Mouse (Mus musculus) CH12.LX (cell line): ENCODE measurements at regions not wholly inside any gene's neighbourhood (a gene's known extent, or its start where the extent isn't known, plus 50 kb on each side); places are given as distances from the start of the nearest gene placed in this dataset.

Source experiments
- DNase-seq: peaks from one replicate; pipeline ENCODE4 v3.0.0-alpha.2; 2013; ENCODE audit errors: extremely low read depth
- H3K27ac ChIP-seq: 2 replicates; pipeline ENCODE4 v1.5.1; 2012; ENCODE audit warnings: low read depth, mild to moderate bottlenecking, control low read depth, moderate library complexity; ENCODE audit not compliant: insufficient read depth
- H3K27me3 ChIP-seq: replicated peaks from 2 replicates; pipeline ENCODE3; 2012; ENCODE audit warnings: inconsistent platforms
- H3K36me3 ChIP-seq, 2 experiments: replicated peaks in 1 of 2; 2 replicates each; pipeline versions ENCODE3 to v1.6.1; 2012; ENCODE audit warnings: inconsistent platforms in 1 of 2, low read length in 1 of 2, mild to moderate bottlenecking in 1 of 2, mixed read lengths in 1 of 2, moderate library complexity in 1 of 2; ENCODE audit not compliant: control insufficient read depth in 1 of 2, insufficient read depth in 1 of 2
- H3K4me1 ChIP-seq, 2 experiments: 2 replicates each; pipeline ENCODE4 v1.6.1; 2012; ENCODE audit warnings: inconsistent platforms in 1 of 2, moderate library complexity in 1 of 2; ENCODE audit not compliant: insufficient read depth in 2 of 2, control insufficient read depth in 1 of 2
- H3K4me2 ChIP-seq: 2 replicates; pipeline ENCODE4 v1.6.1; 2012; ENCODE audit warnings: low read depth, mild to moderate bottlenecking, control low read depth; ENCODE audit not compliant: poor library complexity, insufficient read depth, severe bottlenecking
- H3K4me3 ChIP-seq, 3 experiments: fragments of 150-350 bp in 1 of 3; sonication (generic) in 1 of 3; replicated peaks in 1 of 3; 2 replicates each; pipeline versions ENCODE3 to v1.5.1; 2011 to 2012; ENCODE audit warnings: low read depth in 2 of 3, low read length in 2 of 3, mild to moderate bottlenecking in 2 of 3, moderate library complexity in 2 of 3, control low read depth in 1 of 3, improper control_type of control experiment in 1 of 3, inconsistent platforms in 1 of 3, mixed read lengths in 1 of 3; ENCODE audit not compliant: poor library complexity in 1 of 3
- H3K79me2 ChIP-seq: replicated peaks from 2 replicates; pipeline ENCODE4 v1.6.1; 2012; ENCODE audit warnings: mild to moderate bottlenecking, moderate library complexity; ENCODE audit not compliant: control insufficient read depth, poor library complexity, insufficient read depth, severe bottlenecking; ENCODE audit errors: extremely low read depth
- H3K9ac ChIP-seq: 2 replicates; pipeline ENCODE4 v1.6.1; 2012; ENCODE audit warnings: low read depth, mild to moderate bottlenecking, control low read depth, moderate library complexity; ENCODE audit not compliant: insufficient read depth
- H3K9me3 ChIP-seq: replicated peaks from 2 replicates; pipeline ENCODE3; 2012; ENCODE audit warnings: low read length, inconsistent platforms, mixed read lengths
- CHD1 ChIP-seq: IDR thresholded peaks from 2 replicates; pipeline ENCODE4 v1.6.1; 2012; ENCODE audit warnings: low read depth, low read length, improper control_type of control experiment, inconsistent platforms
- CHD2 ChIP-seq: IDR thresholded peaks from 2 replicates; pipeline ENCODE4 v1.6.1; 2011; ENCODE audit warnings: low read length, improper control_type of control experiment
- CTCF ChIP-seq, 2 experiments: IDR thresholded peaks in 1 of 2; conservative IDR thresholded peaks in 1 of 2; 2 replicates each; pipeline ENCODE4 v1.5.1; 2011 to 2012; ENCODE audit warnings: low read depth in 2 of 2, low read length in 2 of 2, improper control_type of control experiment in 1 of 2, inconsistent platforms in 1 of 2, mild to moderate bottlenecking in 1 of 2, moderate library complexity in 1 of 2
- E2F4 ChIP-seq: IDR thresholded peaks from 2 replicates; pipeline ENCODE4 v1.6.1; 2011; ENCODE audit warnings: low read depth, low read length, improper control_type of control experiment; ENCODE audit not compliant: insufficient replicate concordance
- ELF1 ChIP-seq: IDR thresholded peaks from 2 replicates; pipeline ENCODE4 v1.6.1; 2014; ENCODE audit warnings: low read depth, mild to moderate bottlenecking, inconsistent platforms, low read length, improper control_type of control experiment
- EP300 ChIP-seq: IDR thresholded peaks from 2 replicates; pipeline ENCODE4 v1.6.1; 2011; ENCODE audit warnings: low read length, improper control_type of control experiment
- ETS1 ChIP-seq: conservative IDR thresholded peaks from 2 replicates; pipeline ENCODE4 v1.6.1; 2012; ENCODE audit warnings: low read depth, mild to moderate bottlenecking, inconsistent platforms, low read length, improper control_type of control experiment, moderate library complexity
- GABPA ChIP-seq: IDR thresholded peaks from 2 replicates; pipeline ENCODE4 v1.6.1; 2012; ENCODE audit warnings: low read depth, low read length, improper control_type of control experiment, inconsistent platforms; ENCODE audit not compliant: insufficient replicate concordance
- HCFC1 ChIP-seq: IDR thresholded peaks from 2 replicates; pipeline ENCODE4 v1.6.1; 2012; ENCODE audit warnings: low read depth, mild to moderate bottlenecking, inconsistent platforms, low read length, improper control_type of control experiment
- IRF4 ChIP-seq: IDR thresholded peaks from 2 replicates; pipeline ENCODE4 v1.6.1; 2014; ENCODE audit warnings: low read depth, mild to moderate bottlenecking, inconsistent platforms, low read length, improper control_type of control experiment
- JUND ChIP-seq: conservative IDR thresholded peaks from 2 replicates; pipeline ENCODE4 v1.6.1; 2011; ENCODE audit warnings: low read depth, low read length, improper control_type of control experiment
- KAT2A ChIP-seq: IDR thresholded peaks from 2 replicates; pipeline ENCODE4 v1.6.1; 2012; ENCODE audit warnings: low read length, improper control_type of control experiment, inconsistent platforms; ENCODE audit not compliant: insufficient replicate concordance
- MAFK ChIP-seq: IDR thresholded peaks from 2 replicates; pipeline ENCODE4 v1.6.1; 2011; ENCODE audit warnings: low read length, improper control_type of control experiment; ENCODE audit not compliant: insufficient replicate concordance
- MAX ChIP-seq: IDR thresholded peaks from 2 replicates; pipeline ENCODE4 v1.6.1; 2011; ENCODE audit warnings: low read length, improper control_type of control experiment
- MAZ ChIP-seq: IDR thresholded peaks from 2 replicates; pipeline ENCODE4 v1.6.1; 2012; ENCODE audit warnings: low read depth, mild to moderate bottlenecking, inconsistent platforms, low read length, improper control_type of control experiment, moderate library complexity
- MEF2A ChIP-seq: IDR thresholded peaks from 2 replicates; pipeline ENCODE4 v1.6.1; 2014; ENCODE audit warnings: low read depth, mild to moderate bottlenecking, inconsistent platforms, low read length, improper control_type of control experiment, borderline replicate concordance
- MXI1 ChIP-seq: IDR thresholded peaks from 2 replicates; pipeline ENCODE4 v1.6.1; 2011; ENCODE audit warnings: mild to moderate bottlenecking, low read depth, low read length, improper control_type of control experiment
- MYC ChIP-seq: IDR thresholded peaks from 2 replicates; pipeline ENCODE4 v1.6.1; 2011; ENCODE audit warnings: low read depth, mild to moderate bottlenecking, improper control_type of control experiment, low read length
- NRF1 ChIP-seq: IDR thresholded peaks from 2 replicates; pipeline ENCODE4 v1.6.1; 2014; ENCODE audit warnings: low read depth, mild to moderate bottlenecking, inconsistent platforms, low read length, improper control_type of control experiment, moderate library complexity
- PAX5 ChIP-seq: IDR thresholded peaks from 2 replicates; pipeline ENCODE4 v1.6.1; 2012; ENCODE audit warnings: low read length, inconsistent platforms, mixed read lengths
- RAD21 ChIP-seq: IDR thresholded peaks from 2 replicates; pipeline ENCODE4 v1.6.1; 2011; ENCODE audit warnings: low read depth, mild to moderate bottlenecking, low read length, improper control_type of control experiment, moderate library complexity
- RCOR1 ChIP-seq: conservative IDR thresholded peaks from 2 replicates; pipeline ENCODE4 v1.6.1; 2012; ENCODE audit warnings: low read depth, mild to moderate bottlenecking, inconsistent platforms, low read length, improper control_type of control experiment
- SIN3A ChIP-seq: IDR thresholded peaks from 2 replicates; pipeline ENCODE4 v1.6.1; 2012; ENCODE audit warnings: low read length, improper control_type of control experiment, inconsistent platforms
- SMC3 ChIP-seq: IDR thresholded peaks from 2 replicates; pipeline ENCODE4 v1.6.1; 2011; ENCODE audit warnings: low read depth, low read length, improper control_type of control experiment
- USF1 ChIP-seq: IDR thresholded peaks from 2 replicates; pipeline ENCODE4 v1.6.1; 2014; ENCODE audit warnings: low read depth, mild to moderate bottlenecking, inconsistent platforms, low read length, improper control_type of control experiment
- USF2 ChIP-seq: conservative IDR thresholded peaks from 2 replicates; pipeline ENCODE4 v1.6.1; 2011; ENCODE audit warnings: low read depth, low read length, improper control_type of control experiment
- ZC3H11A ChIP-seq: IDR thresholded peaks from 2 replicates; pipeline ENCODE4 v1.6.1; 2012; ENCODE audit warnings: low read depth, mild to moderate bottlenecking, inconsistent platforms, low read length, improper control_type of control experiment
- ZKSCAN1 ChIP-seq: IDR thresholded peaks from 2 replicates; pipeline ENCODE4 v1.6.1; 2012; ENCODE audit warnings: low read depth, inconsistent platforms, low read length, improper control_type of control experiment, borderline replicate concordance
- ZMIZ1 ChIP-seq: IDR thresholded peaks from 2 replicates; pipeline ENCODE4 v1.6.1; 2012; ENCODE audit warnings: low read depth, mild to moderate bottlenecking, inconsistent platforms, low read length, improper control_type of control experiment
- ZNF384 ChIP-seq: IDR thresholded peaks from 2 replicates; pipeline ENCODE4 v1.6.1; 2012; ENCODE audit warnings: low read depth, low read length, improper control_type of control experiment, inconsistent platforms
- dilution Hi-C: fragments of 300-500 bp; cut with MboI; formaldehyde crosslinking; loops from 2 replicates; pipeline ENCODE4 v1.14.3; 2020; ENCODE audit warnings: low sequenced_read_pairs; ENCODE audit not compliant: extremely low pct_unique_long_range_greater_than_20kb, extremely low pct_ligation_motif_present
- in situ Hi-C: fragments of 300-500 bp; cut with MboI; formaldehyde crosslinking; loops from 3 replicates; pipeline ENCODE4 v1.14.3; 2019; ENCODE audit warnings: low sequenced_read_pairs, low pct_ligation_motif_present, low pct_unique_long_range_greater_than_20kb, mixed read lengths

DNA sequence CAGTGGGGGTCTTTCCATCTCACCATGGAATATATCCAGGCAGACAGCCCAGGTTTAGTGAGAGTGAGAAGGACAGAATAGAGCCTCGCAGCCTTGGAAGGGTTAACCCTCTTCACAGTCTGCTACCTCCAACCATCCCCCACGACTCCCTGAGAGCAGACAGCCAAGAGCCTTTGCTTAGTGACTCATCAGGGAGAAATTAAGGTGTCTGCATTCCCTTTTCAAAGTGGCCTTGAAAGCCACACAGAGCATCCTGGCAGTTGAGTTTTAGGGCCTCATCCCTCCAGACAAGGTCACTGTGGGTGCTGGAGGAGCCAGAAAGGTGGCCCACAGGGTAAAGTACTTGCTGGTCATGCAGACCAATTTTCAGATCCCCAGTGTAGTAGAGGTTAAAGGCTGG is 149.9 kb upstream of the Sox11 start:
- TF ChIP-seq USF2: no peak
- no peak for TF ChIP-seq ZNF384
- no peak for TF ChIP-seq GABPA
- no peak for TF ChIP-seq CHD2
- no peak for TF ChIP-seq HCFC1
- TF ChIP-seq RAD21: no peak
- no peak for TF ChIP-seq CHD1
- TF ChIP-seq ELF1: no peak
- no peak for TF ChIP-seq MAZ
- TF ChIP-seq MYC: no peak
- no peak for TF ChIP-seq KAT2A
- TF ChIP-seq MXI1: no peak
- TF ChIP-seq IRF4: no peak
- no peak for TF ChIP-seq USF1
- TF ChIP-seq MAX: no peak
- no peak for TF ChIP-seq E2F4
- no peaks in the 10 kb centered on the region for H3K27me3 ChIP-seq
- in situ Hi-C loops (no loop called here), dilution Hi-C loops (no loop called here)
- H3K79me2 ChIP-seq: no peaks in the 10 kb centered on the region
- H3K9ac ChIP-seq: no peak overlapping the region
- no peaks in the 10 kb centered on the region for H3K36me3 ChIP-seq
- H3K4me2 ChIP-seq: no peak overlapping the region
- no peak for DNase-seq
- H3K4me1 ChIP-seq: no peaks in the 10 kb centered on the region
- no peak overlapping the region for H3K27ac ChIP-seq
- H3K9me3 ChIP-seq: peaks cover 71% of the 10 kb centered on the region
- no peak overlapping the region for H3K4me3 ChIP-seq

DNA sequence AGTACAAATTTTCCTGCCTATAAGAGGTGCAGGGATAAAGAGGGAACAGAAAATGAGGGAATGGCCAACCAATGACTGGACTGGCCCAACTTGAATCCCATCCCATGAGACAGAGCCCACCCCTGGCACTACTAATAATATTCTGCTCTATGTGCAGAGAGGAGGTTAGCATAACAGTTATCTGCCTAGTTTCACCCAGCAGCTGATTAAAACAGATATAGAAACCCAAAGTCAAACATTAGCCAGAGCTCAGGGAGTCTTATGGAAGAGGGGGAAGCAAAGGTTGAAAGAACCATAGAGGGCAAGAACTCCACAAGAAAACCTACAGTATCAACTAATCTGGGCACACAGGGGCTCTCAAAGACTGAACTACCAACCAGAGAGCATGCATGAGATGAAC is 138.9 kb upstream of the Sox11 start:
- H3K36me3 ChIP-seq: no peaks in the 10 kb centered on the region
- TF ChIP-seq E2F4 (no peak), GABPA (no peak), USF1 (no peak), ZC3H11A (no peak), EP300 (no peak), ELF1 (no peak), RAD21 (no peak), MEF2A (no peak), ZMIZ1 (no peak), PAX5 (no peak), SIN3A (no peak), RCOR1 (no peak), ZKSCAN1 (no peak), SMC3 (no peak), ETS1 (no peak), NRF1 (no peak), CTCF (conservative IDR thresholded peaks at IDR 0.05 in 1 of 2, IDR thresholded peaks at IDR 0.05 in 1 of 2; ENCODE audit: low read depth in 2 of 2, low read length in 2 of 2) (no peak), JUND (no peak), USF2 (no peak), MAFK (no peak)
- no peak overlapping the region for H3K4me2 ChIP-seq
- dilution Hi-C loops: no loop called here
- peaks cover 64% of the 10 kb centered on the region for H3K9me3 ChIP-seq
- H3K79me2 ChIP-seq: no peaks in the 10 kb centered on the region
- no peaks in the 10 kb centered on the region for H3K4me1 ChIP-seq
- in situ Hi-C loops: no loop called here
- H3K4me3 ChIP-seq: no peak overlapping the region
- no peaks in the 10 kb centered on the region for H3K27me3 ChIP-seq
- no peak overlapping the region for H3K27ac ChIP-seq
- no peak for DNase-seq
- no peak overlapping the region for H3K9ac ChIP-seq
